Mouse (Mus musculus) embryonic facial prominence, embryonic 11.5 days (tissue): Measurements from ENCODE around the gene Tex16. TPM values are rescaled to one million over a fixed set of nuclear protein-coding genes. Genes with fewer than 3 reads are reported as not detected.

Experiments used
- ATAC-seq: fragments of 200-750 bp; cut with Nextera tagmentation; replicated peaks from 2 replicates; pipeline ENCODE4 v1.8.0; 2017; ENCODE audit warnings: low read depth; ENCODE audit not compliant: insufficient number of reproducible peaks, low FRiP score, low TSS enrichment
- DNase-seq: peaks from one replicate; pipeline ENCODE4 v3.0.0-alpha.2; 2015; ENCODE audit warnings: low spot score
- H3K27ac ChIP-seq: fragments of 300-500 bp; sonication (generic); replicated peaks from 2 replicates; pipeline ENCODE4 v1.5.1; 2014; ENCODE audit warnings: mild to moderate bottlenecking, low read depth, low read length, control low read depth
- H3K27me3 ChIP-seq: fragments of 300-500 bp; sonication (generic); 2 replicates; pipeline ENCODE4 v1.6.1; 2014; ENCODE audit warnings: mild to moderate bottlenecking, low read length, moderate library complexity, mixed read lengths; ENCODE audit not compliant: control insufficient read depth, insufficient read depth
- H3K36me3 ChIP-seq: fragments of 300-500 bp; sonication (generic); replicated peaks from 2 replicates; pipeline ENCODE4 v1.6.1; 2014; ENCODE audit warnings: low read depth, mild to moderate bottlenecking, low read length, moderate library complexity, mixed read lengths; ENCODE audit not compliant: control insufficient read depth, insufficient read depth
- H3K4me1 ChIP-seq: fragments of 300-500 bp; sonication (generic); 2 replicates; pipeline ENCODE4 v1.6.1; 2014; ENCODE audit warnings: low read length, mixed read lengths; ENCODE audit not compliant: control insufficient read depth, insufficient read depth
- H3K4me2 ChIP-seq: fragments of 300-500 bp; sonication (generic); 2 replicates; pipeline ENCODE4 v1.6.1; 2014; ENCODE audit warnings: low read depth, mild to moderate bottlenecking, control low read depth, low read length, moderate library complexity
- H3K4me3 ChIP-seq: fragments of 300-500 bp; sonication (generic); 2 replicates; pipeline ENCODE4 v1.5.1; 2014; ENCODE audit warnings: low read depth, low read length, control low read depth
- H3K9ac ChIP-seq: fragments of 300-500 bp; sonication (generic); replicated peaks from 2 replicates; pipeline ENCODE4 v1.6.1; 2014; ENCODE audit warnings: mild to moderate bottlenecking, control low read depth, low read length
- H3K9me3 ChIP-seq: fragments of 300-500 bp; sonication (generic); replicated peaks from 2 replicates; pipeline ENCODE4 v1.6.1; 2016; ENCODE audit warnings: mild to moderate bottlenecking, low read length, inconsistent platforms, mixed read lengths; ENCODE audit not compliant: control insufficient read depth
- WGBS: fragments of 180-500 bp; shearing (Covaris S2); extraction: QIAGEN DNeasy Blood & Tissue Kit; methylation state at CpG from one replicate; pipeline ENCODE4 v1.1.7; 2014; 5-methylcytosine and 5-hydroxymethylcytosine counted together
- polyA plus RNA-seq: library from polyadenylated mRNA; unstranded; fragments of >200 nt; fragmentation: Nextera tagmentation; extraction: Ambion mirVana; gene quantifications from 2 replicates; pipeline ENCODE4 v1.2.1, GENCODE M21; 2014

Gene Tex16
- 0.53 and 1.2 TPM in 2 replicates for polyA plus RNA-seq

- Histone ChIP-seq H3K27ac (no peak within 1 kb of the TSS), H3K4me1 (no peaks in the 10 kb centered on the region), H3K4me2 (no peak within 1 kb of the TSS), H3K36me3 (no peaks in the 10 kb centered on the region), H3K4me3 (no peak within 1 kb of the TSS), H3K9ac (no peak within 1 kb of the TSS), H3K9me3 (no peaks in the 10 kb centered on the region), H3K27me3 (no peaks in the 10 kb centered on the region)
- ATAC-seq, result no peak
- no peak for DNase-seq
Observed at GRCm38 (mm10) chrX:112010707-112011106, at the start of gene Tex16. Gene Tex16, plus strand, starts transcription at chrX:112011007.

GRCm38 (mm10) chrX:111999661-112000060, 11.1 kb upstream of the Tex16 start:
- Histone ChIP-seq H3K27ac (no peak overlapping the region), H3K9me3 (no peaks in the 10 kb centered on the region), H3K4me2 (no peak overlapping the region), H3K36me3 (no peaks in the 10 kb centered on the region), H3K9ac (no peak overlapping the region), H3K4me1 (no peaks in the 10 kb centered on the region), H3K4me3 (no peak overlapping the region), H3K27me3 (no peaks in the 10 kb centered on the region)
- ATAC-seq, result no peak
- WGBS, result 41% methylated on average over 1 of the region's 1 CpGs
- DNase-seq, result no peak

Other genes with a start within 250 kb of the Tex16 start
- gene Gm45194, start 119.6 kb upstream of the Tex16 start, polyA plus RNA-seq, result 0.25 and 0.36 TPM in 2 replicates
- gene 4933403O08Rik, start 228.0 kb downstream of the Tex16 start, polyA plus RNA-seq, result not detected in 2 replicates